Mouse (Mus musculus): ENCODE measurements around the gene Kdelc2. TPM values are rescaled to one million over a fixed set of nuclear protein-coding genes. Genes with fewer than 3 reads are reported as not detected.

Kdelc2 gene
- polyA plus RNA-seq, 1 experiment from 2014 or later, result 2.7 TPM

DNA sequence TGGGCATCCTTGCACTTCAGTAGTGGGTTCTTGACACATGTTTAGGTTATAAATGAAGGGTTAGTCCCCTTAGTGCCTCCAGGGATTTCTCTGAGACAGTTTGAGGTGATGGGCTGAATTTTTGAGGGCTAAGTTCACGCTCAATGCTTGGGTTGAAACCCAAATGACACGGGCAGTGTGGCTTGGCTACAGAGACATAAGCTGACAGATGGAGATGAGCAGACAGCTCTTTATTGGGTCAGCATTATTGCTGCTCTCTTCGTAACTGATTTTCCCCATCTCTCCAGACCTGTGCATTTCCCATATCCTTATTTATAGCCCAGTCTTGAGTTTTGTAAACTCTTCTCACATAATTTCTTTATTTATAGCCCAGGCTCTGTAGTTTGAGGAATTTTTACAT lies 5.7 kb upstream of the Kdelc2 start:
- Histone ChIP-seq H3K9ac (replicated peaks) (no peak overlapping the region), H3K27me3 (ENCODE audit: insufficient read depth, low read length) (no peaks in the 10 kb centered on the region), H3K36me3 (replicated peaks; ENCODE audit: insufficient read depth, low read length) (no peaks in the 10 kb centered on the region), H3K4me3 (ENCODE audit: low read depth, low read length) (no peak overlapping the region), H3K27ac (ENCODE audit: low read depth) (no peak overlapping the region), H3K4me2 (ENCODE audit: low read depth, low read length) (no peak overlapping the region), H3K9me3 (ENCODE audit: low read length) (no peaks in the 10 kb centered on the region), H3K4me1 (ENCODE audit: insufficient read depth) (no peaks in the 10 kb centered on the region)
- DNase-seq, result no peak
- TF ChIP-seq EP300 (IDR thresholded peaks at IDR 0.05; ENCODE audit: low read depth), result no peak
- ATAC-seq, result no peak
- 68% methylated on average over 3 of the region's 3 CpGs for WGBS (ENCODE audit: insufficient replicate concordance)

DNA sequence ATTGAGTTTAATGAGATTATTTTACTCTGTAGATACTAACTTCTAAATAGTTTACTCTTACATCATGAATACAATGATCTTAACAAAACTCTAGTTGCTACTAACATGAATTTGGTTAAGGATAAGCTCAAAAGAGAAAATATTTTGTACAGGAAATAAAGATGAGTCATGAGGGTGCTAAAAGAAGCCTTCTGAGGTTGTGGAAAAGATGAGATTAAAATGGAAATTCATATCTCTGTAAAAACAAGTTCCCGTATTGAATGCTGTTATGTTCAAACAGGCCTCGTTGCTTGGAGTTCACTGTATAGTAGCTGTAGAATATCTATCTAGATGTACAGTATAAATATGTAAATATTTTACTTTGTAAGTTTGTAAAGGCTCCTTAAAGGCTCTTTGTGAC lies 3.2 kb upstream of the Kdelc2 start:
- ATAC-seq, result no peak
- Histone ChIP-seq H3K9ac (replicated peaks) (no peak overlapping the region), H3K4me2 (ENCODE audit: low read depth, low read length) (no peak overlapping the region), H3K36me3 (replicated peaks; ENCODE audit: insufficient read depth, low read length) (no peaks in the 10 kb centered on the region), H3K27me3 (ENCODE audit: insufficient read depth, low read length) (no peaks in the 10 kb centered on the region), H3K4me3 (ENCODE audit: low read depth, low read length) (no peak overlapping the region), H3K4me1 (ENCODE audit: insufficient read depth) (peaks cover 3% of the 10 kb centered on the region; the same call in 1 of the 2 replicates), H3K9me3 (ENCODE audit: low read length) (no peaks in the 10 kb centered on the region), H3K27ac (ENCODE audit: low read depth) (no peak overlapping the region)
- no peak for DNase-seq
- no peak for TF ChIP-seq EP300 (IDR thresholded peaks at IDR 0.05; ENCODE audit: low read depth)
- no peak for TF ChIP-seq CTCF (IDR thresholded peaks at IDR 0.05; ENCODE audit: low read depth)
- 51% methylated on average over 2 of the region's 2 CpGs for WGBS (ENCODE audit: insufficient replicate concordance)

DNA sequence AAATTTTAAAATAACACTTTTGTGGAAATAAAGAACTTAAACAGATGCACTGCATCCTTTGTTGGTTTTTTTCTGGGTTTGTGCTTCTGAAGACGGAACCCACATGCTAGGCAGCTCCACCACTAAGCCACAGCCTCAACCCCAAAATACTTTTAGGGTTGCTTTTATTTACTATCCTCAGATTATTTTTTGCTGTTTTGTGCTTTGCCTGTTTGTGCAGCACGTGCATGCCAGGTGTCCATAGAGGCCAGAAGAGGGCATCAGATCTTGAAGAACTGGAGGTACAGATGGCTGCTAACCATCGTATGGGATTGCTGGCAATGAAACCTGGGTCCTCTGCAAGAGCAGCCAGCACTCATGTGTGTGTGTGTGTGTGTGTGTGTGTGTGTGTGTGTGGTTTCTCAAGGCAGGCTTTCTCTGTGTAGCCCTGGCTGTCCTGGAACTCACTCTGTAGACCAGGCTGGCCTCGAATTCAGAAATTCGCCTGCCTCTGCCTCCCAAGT lies 2.7 kb upstream of the Kdelc2 start:
- DNase-seq, result no peak
- TF ChIP-seq EP300 (IDR thresholded peaks at IDR 0.05; ENCODE audit: low read depth), result no peak
- TF ChIP-seq CTCF (IDR thresholded peaks at IDR 0.05; ENCODE audit: low read depth), result no peak
- H3K4me2 ChIP-seq (ENCODE audit: low read depth, low read length), result no peak overlapping the region

DNA sequence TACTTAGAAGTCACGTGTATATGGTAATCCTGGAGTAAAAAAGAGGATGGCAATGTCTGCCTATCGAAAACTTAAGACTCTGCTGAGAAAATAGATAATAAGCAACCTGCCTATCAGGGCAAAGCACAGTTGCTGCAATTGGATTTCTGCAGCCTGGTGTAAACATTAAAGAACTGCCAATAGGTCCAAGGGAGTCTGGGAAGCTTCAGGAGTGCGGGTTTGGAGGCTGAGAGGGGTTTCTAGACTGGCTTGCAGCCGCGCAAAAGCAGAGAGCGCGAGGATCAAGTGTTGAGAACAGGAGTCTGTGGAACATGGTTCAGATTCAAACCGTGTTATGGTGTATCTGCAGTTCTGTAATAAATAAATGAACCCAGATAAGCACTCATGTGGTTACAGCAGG lies 1.0 kb downstream of the Kdelc2 start:
- H3K4me3 ChIP-seq (ENCODE audit: low read depth, low read length), result peak overlapping the region; percentile 72
- ATAC-seq (peak; percentile 30; the same call in 1 of the 2 replicates), DNase-seq (no peak)
- WGBS (ENCODE audit: insufficient replicate concordance), result 23% methylated on average over 8 of the region's 8 CpGs
- H3K4me2 ChIP-seq (ENCODE audit: low read depth, low read length), result peak overlapping the region; percentile 92
- H3K27me3 ChIP-seq (ENCODE audit: insufficient read depth, low read length), result no peaks in the 10 kb centered on the region
- no peaks in the 10 kb centered on the region for H3K9me3 ChIP-seq (ENCODE audit: low read length)
- peak overlapping the region; percentile 74; the same call in 1 of the 2 replicates for H3K9ac ChIP-seq (replicated peaks)
- H3K27ac ChIP-seq (ENCODE audit: low read depth), result peak overlapping the region; percentile 93; the same call in 1 of the 2 replicates
- no peaks in the 10 kb centered on the region for H3K36me3 ChIP-seq (replicated peaks; ENCODE audit: insufficient read depth, low read length)
- peaks cover 3% of the 10 kb centered on the region; the same call in 1 of the 2 replicates for H3K4me1 ChIP-seq (ENCODE audit: insufficient read depth)
- TF ChIP-seq EP300 (IDR thresholded peaks at IDR 0.05; ENCODE audit: low read depth) (no peak), CTCF (IDR thresholded peaks at IDR 0.05; ENCODE audit: low read depth) (no peak)

More for the DNA sequence above, 2.7 kb upstream of the Kdelc2 start:
- WGBS (ENCODE audit: insufficient replicate concordance), result 76% methylated on average over 5 of the region's 5 CpGs
- ATAC-seq, result no peak
- Histone ChIP-seq H3K27me3 (ENCODE audit: insufficient read depth, low read length) (no peaks in the 10 kb centered on the region), H3K9me3 (ENCODE audit: low read length) (no peaks in the 10 kb centered on the region), H3K36me3 (replicated peaks; ENCODE audit: insufficient read depth, low read length) (no peaks in the 10 kb centered on the region), H3K9ac (replicated peaks) (no peak overlapping the region), H3K4me1 (ENCODE audit: insufficient read depth) (peaks cover 3% of the 10 kb centered on the region; the same call in 1 of the 2 replicates), H3K4me3 (ENCODE audit: low read depth, low read length) (no peak overlapping the region), H3K27ac (ENCODE audit: low read depth) (no peak overlapping the region)

DNA sequence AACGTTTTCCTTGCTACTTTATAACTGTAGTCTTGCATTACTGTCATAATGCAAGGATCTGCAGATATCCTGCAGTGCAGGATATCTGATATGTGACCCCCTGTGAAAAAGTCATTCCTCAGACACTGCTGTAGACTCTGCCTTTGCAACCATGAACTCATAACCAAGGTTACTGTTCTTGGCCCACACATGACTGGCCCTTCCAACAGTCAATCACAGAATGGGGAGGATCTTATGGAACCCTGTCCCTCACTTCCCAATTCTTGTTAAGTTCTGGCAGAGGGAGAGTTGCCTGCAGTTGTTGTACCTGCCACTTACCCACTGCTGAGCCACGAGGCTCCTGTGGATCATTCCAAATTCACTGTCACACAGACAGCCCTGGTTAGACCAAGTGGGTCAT lies 3.6 kb downstream of the Kdelc2 start:
- ATAC-seq, result no peak
- no peaks in the 10 kb centered on the region for H3K27me3 ChIP-seq (ENCODE audit: insufficient read depth, low read length)
- H3K4me1 ChIP-seq (ENCODE audit: insufficient read depth), result peaks cover 3% of the 10 kb centered on the region; the same call in 1 of the 2 replicates
- H3K36me3 ChIP-seq (replicated peaks; ENCODE audit: insufficient read depth, low read length), result peaks cover 2% of the 10 kb centered on the region; the same call in 1 of the 2 replicates
- no peak overlapping the region for H3K27ac ChIP-seq (ENCODE audit: low read depth)
- no peak overlapping the region for H3K9ac ChIP-seq (replicated peaks)
- H3K9me3 ChIP-seq (ENCODE audit: low read length), result no peaks in the 10 kb centered on the region
- DNase-seq, result no peak
- WGBS (ENCODE audit: insufficient replicate concordance), result 40% methylated on average over 2 of the region's 2 CpGs
- H3K4me2 ChIP-seq (ENCODE audit: low read depth, low read length), result no peak overlapping the region
- H3K4me3 ChIP-seq (ENCODE audit: low read depth, low read length), result no peak overlapping the region
- TF ChIP-seq CTCF (IDR thresholded peaks at IDR 0.05; ENCODE audit: low read depth) (no peak), EP300 (IDR thresholded peaks at IDR 0.05; ENCODE audit: low read depth) (no peak)

DNA sequence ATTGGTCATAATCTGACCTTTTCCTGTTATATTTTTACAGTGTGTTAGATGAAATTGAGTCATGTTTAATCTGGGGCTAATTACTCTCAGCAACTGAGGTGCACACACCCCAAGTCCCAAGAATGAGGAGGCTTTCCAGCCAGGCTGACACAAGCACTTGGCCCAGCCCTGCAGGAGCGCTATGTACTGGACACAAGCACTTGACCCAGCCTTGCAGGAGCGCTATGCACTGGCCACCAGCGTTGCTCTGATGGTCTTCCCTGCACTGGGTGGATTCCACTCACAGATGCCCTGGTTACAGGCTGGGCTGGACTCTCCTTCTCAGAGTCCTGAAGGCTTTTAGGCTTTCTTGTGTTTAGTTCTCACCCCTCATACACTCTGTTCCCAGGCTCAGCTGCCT lies 5.3 kb downstream of the Kdelc2 start:
- H3K4me1 ChIP-seq (ENCODE audit: insufficient read depth), result peaks cover 3% of the 10 kb centered on the region; the same call in 1 of the 2 replicates
- no peak overlapping the region for H3K4me2 ChIP-seq (ENCODE audit: low read depth, low read length)
- H3K9me3 ChIP-seq (ENCODE audit: low read length), result no peaks in the 10 kb centered on the region
- DNase-seq (no peak), ATAC-seq (no peak)
- peaks cover 5% of the 10 kb centered on the region for H3K36me3 ChIP-seq (replicated peaks; ENCODE audit: insufficient read depth, low read length)
- H3K27ac ChIP-seq (ENCODE audit: low read depth), result no peak overlapping the region
- TF ChIP-seq CTCF (IDR thresholded peaks at IDR 0.05; ENCODE audit: low read depth), result no peak
- H3K4me3 ChIP-seq (ENCODE audit: low read depth, low read length), result no peak overlapping the region
- H3K9ac ChIP-seq (replicated peaks), result no peak overlapping the region
- no peaks in the 10 kb centered on the region for H3K27me3 ChIP-seq (ENCODE audit: insufficient read depth, low read length)
- 90% methylated on average over 3 of the region's 3 CpGs for WGBS (ENCODE audit: insufficient replicate concordance)

DNA sequence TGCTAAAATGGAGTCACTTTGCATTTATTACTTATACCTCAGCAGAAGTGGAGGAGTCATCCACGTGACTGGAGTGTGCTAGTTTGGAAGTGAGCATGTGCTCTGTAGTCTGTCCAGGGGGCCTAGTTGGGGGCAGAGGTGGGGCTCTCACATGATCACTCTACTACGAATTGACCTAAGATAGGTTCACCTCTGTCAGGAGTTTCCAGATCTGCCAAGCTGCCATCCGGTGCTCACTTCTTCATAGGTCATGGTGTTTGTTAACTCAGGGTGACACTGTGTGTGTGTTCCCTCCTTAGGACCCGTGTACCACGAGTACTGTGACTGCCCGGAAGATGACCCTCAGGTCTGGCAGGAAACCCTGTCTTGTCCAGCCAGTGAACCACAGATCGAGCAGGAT lies 6.3 kb downstream of the Kdelc2 start:
- H3K27me3 ChIP-seq (ENCODE audit: insufficient read depth, low read length), result no peaks in the 10 kb centered on the region
- H3K36me3 ChIP-seq (replicated peaks; ENCODE audit: insufficient read depth, low read length), result peaks cover 5% of the 10 kb centered on the region
- ATAC-seq (no peak), DNase-seq (no peak)
- no peak overlapping the region for H3K4me3 ChIP-seq (ENCODE audit: low read depth, low read length)
- no peak overlapping the region for H3K4me2 ChIP-seq (ENCODE audit: low read depth, low read length)
- no peaks in the 10 kb centered on the region for H3K4me1 ChIP-seq (ENCODE audit: insufficient read depth)
- no peak overlapping the region for H3K9ac ChIP-seq (replicated peaks)
- no peak for TF ChIP-seq CTCF (IDR thresholded peaks at IDR 0.05; ENCODE audit: low read depth)
- TF ChIP-seq EP300 (IDR thresholded peaks at IDR 0.05; ENCODE audit: low read depth), result no peak
- WGBS (ENCODE audit: insufficient replicate concordance), result 66% methylated on average over 7 of the region's 7 CpGs
- no peaks in the 10 kb centered on the region for H3K9me3 ChIP-seq (ENCODE audit: low read length)
- no peak overlapping the region for H3K27ac ChIP-seq (ENCODE audit: low read depth)
